Mouse (Mus musculus): ENCODE measurements around the gene Otx2. TPM values are rescaled to one million over a fixed set of nuclear protein-coding genes. Genes with fewer than 3 reads are reported as not detected.

Gene Otx2
- polyA plus RNA-seq (2016; fragmentation: Nextera tagmentation; extraction: Ambion mirVana) = 7.7 and 10.4 TPM in 2 replicates

GRCm38 (mm10) chr14:48673541-48673940 is at the start of gene Otx2:
Gene Otx2 (minus strand): TSS chr14:48673819.
- H3K27ac ChIP-seq = no peak within 1 kb of the TSS
- no peak within 1 kb of the TSS for H3K9ac ChIP-seq
- no peaks in the 10 kb centered on the region for H3K9me3 ChIP-seq
- H3K36me3 ChIP-seq = no peaks in the 10 kb centered on the region
- ATAC-seq (ENCODE audit: insufficient number of reproducible peaks, insufficient read depth, low FRiP score, low TSS enrichment) = no peak
- peaks cover 77% of the 10 kb centered on the region for H3K27me3 ChIP-seq
- 1% methylated on average over 27 of the region's 27 CpGs for WGBS
- H3K4me3 ChIP-seq = peak within 1 kb of the TSS; percentile 20
- peaks cover 5% of the 10 kb centered on the region for H3K4me1 ChIP-seq
- H3K4me2 ChIP-seq (replicated peaks) = peak within 1 kb of the TSS; percentile 39

GRCm38 (mm10) chr14:48722763-48723162 is 49.1 kb upstream of the Otx2 start:
- no peaks in the 10 kb centered on the region for H3K36me3 ChIP-seq
- H3K27me3 ChIP-seq = no peaks in the 10 kb centered on the region
- ATAC-seq (ENCODE audit: insufficient number of reproducible peaks, insufficient read depth, low FRiP score, low TSS enrichment) = no peak
- H3K4me1 ChIP-seq = no peaks in the 10 kb centered on the region
- H3K9me3 ChIP-seq = no peaks in the 10 kb centered on the region
- H3K9ac ChIP-seq = no peak overlapping the region
- no peak overlapping the region for H3K4me2 ChIP-seq (replicated peaks)
- no peak overlapping the region for H3K27ac ChIP-seq
- WGBS = 48% methylated on average over 4 of the region's 4 CpGs
- no peak overlapping the region for H3K4me3 ChIP-seq

GRCm38 (mm10) chr14:48719296-48719695 is 45.7 kb upstream of the Otx2 start:
- 84% methylated on average over 3 of the region's 3 CpGs for WGBS
- no peak for ATAC-seq (ENCODE audit: insufficient number of reproducible peaks, insufficient read depth, low FRiP score, low TSS enrichment)
- H3K9me3 ChIP-seq = no peaks in the 10 kb centered on the region
- H3K4me2 ChIP-seq (replicated peaks) = no peak overlapping the region
- H3K27me3 ChIP-seq = no peaks in the 10 kb centered on the region
- H3K27ac ChIP-seq = no peak overlapping the region
- no peaks in the 10 kb centered on the region for H3K4me1 ChIP-seq
- H3K9ac ChIP-seq = no peak overlapping the region
- no peak overlapping the region for H3K4me3 ChIP-seq
- no peaks in the 10 kb centered on the region for H3K36me3 ChIP-seq

GRCm38 (mm10) chr14:48717632-48718279 is 44.1 kb upstream of the Otx2 start:
- Histone ChIP-seq H3K4me1 (no peaks in the 10 kb centered on the region), H3K9ac (no peak overlapping the region), H3K36me3 (no peaks in the 10 kb centered on the region), H3K4me2 (replicated peaks) (no peak overlapping the region), H3K4me3 (no peak overlapping the region), H3K27me3 (no peaks in the 10 kb centered on the region), H3K9me3 (no peaks in the 10 kb centered on the region), H3K27ac (no peak overlapping the region)
- no peak for ATAC-seq (ENCODE audit: insufficient number of reproducible peaks, insufficient read depth, low FRiP score, low TSS enrichment)
- 81% methylated on average over 8 of the region's 8 CpGs for WGBS

- Histone ChIP-seq H3K4me1 (no peaks in the 10 kb centered on the region), H3K9ac (no peak overlapping the region), H3K27me3 (no peaks in the 10 kb centered on the region), H3K4me3 (no peak overlapping the region), H3K4me2 (replicated peaks) (no peak overlapping the region), H3K27ac (no peak overlapping the region), H3K9me3 (no peaks in the 10 kb centered on the region), H3K36me3 (no peaks in the 10 kb centered on the region)
- no peak for ATAC-seq (ENCODE audit: insufficient number of reproducible peaks, insufficient read depth, low FRiP score, low TSS enrichment)
- 92% methylated on average over 4 of the region's 4 CpGs for WGBS
Observed at GRCm38 (mm10) chr14:48716456-48716855, 42.8 kb upstream of the Otx2 start.

- H3K4me2 ChIP-seq (replicated peaks) = no peak overlapping the region
- 0 out of 2 replicates have a peak, but pooled peaks cover 6% of the 10 kb centered on the region for H3K4me1 ChIP-seq
- WGBS = 83% methylated on average over 13 of the region's 13 CpGs
Observed at GRCm38 (mm10) chr14:48710871-48711370, 37.3 kb upstream of the Otx2 start.

GRCm38 (mm10) chr14:48710062-48710870 is 36.6 kb upstream of the Otx2 start:
- Histone ChIP-seq H3K9ac (no peak overlapping the region), H3K27me3 (peaks cover 5% of the 10 kb centered on the region; the same call in 1 of the 2 replicates), H3K36me3 (no peaks in the 10 kb centered on the region), H3K4me1 (0 out of 2 replicates have a peak, but pooled peaks cover 6% of the 10 kb centered on the region), H3K27ac (no peak overlapping the region), H3K9me3 (no peaks in the 10 kb centered on the region), H3K4me3 (peak overlapping the region; percentile 33; the same call in 1 of the 2 replicates), H3K4me2 (replicated peaks) (peak overlapping the region; percentile 48)
- WGBS = 37% methylated on average over 11 of the region's 11 CpGs
- ATAC-seq (ENCODE audit: insufficient number of reproducible peaks, insufficient read depth, low FRiP score, low TSS enrichment) = no peak; the same call in 1 of the 2 replicates

More at GRCm38 (mm10) chr14:48710871-48711370, 37.3 kb upstream of the Otx2 start:
- Histone ChIP-seq H3K4me3 (no peak overlapping the region), H3K27ac (no peak overlapping the region), H3K27me3 (peaks cover 5% of the 10 kb centered on the region; the same call in 1 of the 2 replicates), H3K9me3 (no peaks in the 10 kb centered on the region), H3K36me3 (no peaks in the 10 kb centered on the region), H3K9ac (no peak overlapping the region)
- no peak for ATAC-seq (ENCODE audit: insufficient number of reproducible peaks, insufficient read depth, low FRiP score, low TSS enrichment)

GRCm38 (mm10) chr14:48709371-48710061 is 35.9 kb upstream of the Otx2 start:
- Histone ChIP-seq H3K9me3 (no peaks in the 10 kb centered on the region), H3K4me1 (0 out of 2 replicates have a peak, but pooled peaks cover 6% of the 10 kb centered on the region), H3K27me3 (peaks cover 6% of the 10 kb centered on the region; the same call in 1 of the 2 replicates), H3K27ac (no peak overlapping the region), H3K36me3 (no peaks in the 10 kb centered on the region), H3K4me2 (replicated peaks) (peak overlapping the region; percentile 48), H3K4me3 (peak overlapping the region; percentile 33), H3K9ac (no peak overlapping the region)
- under 1% methylated on average over 20 of the region's 20 CpGs for WGBS
- ATAC-seq (ENCODE audit: insufficient number of reproducible peaks, insufficient read depth, low FRiP score, low TSS enrichment) = no peak; the same call in 1 of the 2 replicates

- no peak overlapping the region for H3K27ac ChIP-seq
- 0 out of 2 replicates have a peak, but pooled peaks cover 6% of the 10 kb centered on the region for H3K4me1 ChIP-seq
- peaks cover 10% of the 10 kb centered on the region; the same call in 1 of the 2 replicates for H3K27me3 ChIP-seq
- WGBS = 6% methylated on average over 6 of the region's 6 CpGs
- H3K36me3 ChIP-seq = no peaks in the 10 kb centered on the region
- no peaks in the 10 kb centered on the region for H3K9me3 ChIP-seq
- no peak overlapping the region for H3K9ac ChIP-seq
- H3K4me2 ChIP-seq (replicated peaks) = no peak overlapping the region
- no peak overlapping the region for H3K4me3 ChIP-seq
- ATAC-seq (ENCODE audit: insufficient number of reproducible peaks, insufficient read depth, low FRiP score, low TSS enrichment) = no peak
Observed at GRCm38 (mm10) chr14:48707844-48708383, 34.3 kb upstream of the Otx2 start.

- Histone ChIP-seq H3K27ac (no peak overlapping the region), H3K9ac (no peak overlapping the region), H3K4me2 (replicated peaks) (no peak overlapping the region), H3K27me3 (peaks cover 10% of the 10 kb centered on the region; the same call in 1 of the 2 replicates), H3K4me1 (0 out of 2 replicates have a peak, but pooled peaks cover 6% of the 10 kb centered on the region), H3K4me3 (no peak overlapping the region), H3K9me3 (no peaks in the 10 kb centered on the region), H3K36me3 (no peaks in the 10 kb centered on the region)
- ATAC-seq (ENCODE audit: insufficient number of reproducible peaks, insufficient read depth, low FRiP score, low TSS enrichment) = no peak
- WGBS = 44% methylated on average over 5 of the region's 5 CpGs
Observed at GRCm38 (mm10) chr14:48707391-48707790, 33.8 kb upstream of the Otx2 start.

- peaks cover 5% of the 10 kb centered on the region; the same call in 1 of the 2 replicates for H3K27me3 ChIP-seq
- ATAC-seq (ENCODE audit: insufficient number of reproducible peaks, insufficient read depth, low FRiP score, low TSS enrichment) = no peak
- no peak overlapping the region for H3K27ac ChIP-seq
- H3K36me3 ChIP-seq = no peaks in the 10 kb centered on the region
- no peak overlapping the region for H3K4me3 ChIP-seq
- H3K4me2 ChIP-seq (replicated peaks) = no peak overlapping the region
- WGBS = 32% methylated on average over 8 of the region's 8 CpGs
- no peak overlapping the region for H3K9ac ChIP-seq
- no peaks in the 10 kb centered on the region for H3K9me3 ChIP-seq
- H3K4me1 ChIP-seq = no peaks in the 10 kb centered on the region
Observed at GRCm38 (mm10) chr14:48700790-48701370, 27.3 kb upstream of the Otx2 start.

Data from embryonic facial prominence, embryonic 12.5 days (tissue).